In the genomic region with DNA sequence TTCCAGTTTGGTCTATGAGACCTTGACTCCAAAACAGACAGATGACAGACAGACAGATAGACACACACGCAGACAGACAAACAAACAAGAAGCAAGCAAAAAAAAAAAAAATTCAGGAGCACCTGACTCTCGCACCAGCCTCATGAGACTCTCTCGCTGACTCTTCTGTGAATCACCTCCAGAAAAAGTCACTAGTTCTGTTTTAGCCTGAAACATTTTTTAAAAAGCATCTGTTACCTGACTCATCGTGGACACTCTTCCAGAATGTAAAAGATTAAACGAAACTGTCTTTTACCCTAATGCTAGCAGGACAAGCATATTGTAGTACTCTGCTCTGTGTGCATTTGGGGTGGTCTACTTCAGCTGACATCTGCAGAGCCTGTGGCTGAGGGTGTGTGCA, we compare ENCODE assay signal across 26 mouse cellular contexts.
"Had no signal": no experiment of that assay in that cellular context is flagged by ENCODE, and none has a peak within 500 bp of the region (broad histone marks: within the 10 kb centered on the region; RNA-seq: fewer than 3 reads in every experiment).

No protein-coding gene starts in this region.

- DNase-seq: gastrocnemius, adult 2 months; gastrocnemius, postnatal 10 days; gastrocnemius, postnatal 25 days; heart, adult 2 months; heart, postnatal 14 days; heart, postnatal 4 days; kidney, adult 18-20 months; kidney, adult 8-10 months; kidney, postnatal 10 days; kidney, postnatal 25 days; layer of hippocampus, adult 9-11 months; layer of hippocampus, postnatal 36 days; left cerebral cortex, postnatal 4 days had no signal

- ATAC-seq: hindbrain, embryonic 16.5 days; inflammation-experienced regulatory T-cells, adult 6 months; intestine, embryonic 15.5 days; intestine, postnatal 0 days; liver, embryonic 12.5 days had no signal

- H3K4me3 ChIP-seq: gastrocnemius, adult 2 months; heart, adult 2 months; heart, embryonic 13.5 days; heart, embryonic 15.5 days; hindbrain, embryonic 10.5 days; hindbrain, embryonic 12.5 days; intestine, embryonic 15.5 days; limb, embryonic 13.5 days; limb, embryonic 15.5 days; liver, embryonic 12.5 days had no signal

- H3K27ac ChIP-seq: gastrocnemius, adult 2 months; heart, adult 2 months; heart, embryonic 13.5 days; heart, embryonic 15.5 days; hindbrain, embryonic 10.5 days; hindbrain, embryonic 12.5 days; hindbrain, embryonic 14.5 days; intestine, embryonic 15.5 days; limb, embryonic 13.5 days; limb, embryonic 15.5 days; liver, embryonic 12.5 days; liver, embryonic 14.5 days had no signal
